Mouse (Mus musculus): ENCODE measurements around the gene Ier5l.

DNA sequence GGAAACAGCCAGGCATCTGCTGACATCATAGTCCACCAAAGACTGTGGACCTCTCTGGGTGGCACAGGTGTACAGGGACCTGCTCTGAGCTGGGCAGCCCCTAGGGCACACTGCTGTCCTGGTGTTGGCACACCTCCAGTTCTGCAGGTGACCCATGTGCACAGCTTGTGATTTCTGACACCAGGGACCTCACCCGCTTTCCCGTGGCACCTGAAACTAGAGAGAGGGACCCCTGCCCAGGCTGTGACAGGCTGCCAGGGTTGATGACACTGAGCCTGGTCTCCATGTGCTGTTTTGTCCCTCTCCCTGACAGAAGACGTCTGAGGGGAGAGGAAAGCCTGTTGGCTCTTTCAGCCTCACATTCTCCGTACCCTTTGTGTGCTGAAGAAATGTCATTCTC lies 36.2 kb downstream of the Ier5l start:
- TF ChIP-seq CTCF (IDR thresholded peaks at IDR 0.05; ENCODE audit: low read depth, low read length): no peak
- no peak for TF ChIP-seq TAL1 (conservative IDR thresholded peaks at IDR 0.05; ENCODE audit: low read depth, low read length)
- no peak for TF ChIP-seq POLR2AphosphoS5 (IDR thresholded peaks at IDR 0.05; ENCODE audit: insufficient replicate concordance, low read depth, low read length)
- no peak for TF ChIP-seq GATA1 (IDR thresholded peaks at IDR 0.05; ENCODE audit: borderline replicate concordance, low read length)
- no peak for TF ChIP-seq GATA2 (IDR thresholded peaks at IDR 0.05; ENCODE audit: borderline replicate concordance, low read depth, low read length)
